In the genomic region with DNA sequence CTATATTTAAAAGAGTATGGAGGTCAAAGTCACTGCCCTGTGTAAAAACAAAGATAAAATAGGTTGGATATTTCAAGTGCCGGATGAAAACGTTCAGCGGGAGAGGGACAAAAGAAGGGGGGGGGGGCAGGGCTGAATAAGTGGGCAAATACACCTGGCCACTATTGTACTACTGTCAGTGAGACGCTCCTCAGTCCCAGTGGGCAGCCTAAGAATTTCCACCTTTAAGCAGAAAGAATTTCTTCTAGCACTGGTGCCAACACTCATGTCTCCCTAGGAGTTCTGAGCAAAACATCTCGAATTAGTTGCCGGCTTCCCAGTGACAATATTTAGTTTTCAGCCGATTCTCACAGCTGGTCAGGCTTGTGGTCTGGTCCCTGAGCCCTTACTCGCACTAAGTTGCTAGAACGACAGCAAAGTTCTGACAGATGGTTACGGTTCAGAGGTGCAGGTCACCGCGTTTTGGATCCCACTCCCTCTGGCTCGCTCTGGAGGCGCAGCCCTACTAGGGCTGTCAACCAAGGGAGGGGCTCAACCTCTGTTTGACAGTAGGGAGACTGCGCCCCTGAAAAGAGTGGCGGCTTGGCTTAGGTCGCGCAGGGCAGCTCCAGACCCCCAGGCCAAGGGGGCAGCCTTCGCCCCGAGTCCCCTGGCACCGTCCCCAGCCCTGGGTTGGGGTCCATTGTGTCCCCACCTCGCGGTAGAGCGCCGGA, we compare ENCODE assay signal across 7 mouse cellular contexts. TPM values are rescaled to one million over a fixed set of nuclear protein-coding genes. Genes with fewer than 3 reads are reported as not detected.
DNase-seq lines count a peak whose midpoint lies in the region; ATAC-seq lines count a peak whose summit lies in the region.

No protein-coding gene starts in this region.

- DNase-seq in retina, postnatal 1 day: peak; percentile 0
- no peak for DNase-seq in retina, embryonic 14.5 days (ENCODE audit: low spot score)
- peak; percentile 25 for DNase-seq in embryonic facial prominence, embryonic 11.5 days (ENCODE audit: low spot score)
- DNase-seq in intestine, embryonic 14.5 days (ENCODE audit: low spot score): no peak
- no peak for DNase-seq in gastrocnemius, postnatal 25 days
- no peak for DNase-seq in frontal cortex, postnatal 10 days (ENCODE audit: low spot score in 2 of 2)

- H3K36me3 ChIP-seq in embryonic facial prominence, embryonic 11.5 days (replicated peaks; ENCODE audit: control insufficient read depth, insufficient read depth, low read depth, low read length): no peaks in the 10 kb centered on the region
- peaks cover 25% of the 10 kb centered on the region for H3K36me3 ChIP-seq in intestine, embryonic 14.5 days (ENCODE audit: control insufficient read depth, insufficient read depth, low read length)
- peaks cover 9% of the 10 kb centered on the region; the same call in 1 of the 2 replicates for H3K36me3 ChIP-seq in midbrain, embryonic 16.5 days (ENCODE audit: control insufficient read depth, insufficient read depth, low read length)

- peak overlapping the region; percentile 89 for H3K4me3 ChIP-seq in embryonic facial prominence, embryonic 11.5 days (ENCODE audit: low read depth, low read length)
- peak overlapping the region; percentile 83 for H3K4me3 ChIP-seq in intestine, embryonic 14.5 days (ENCODE audit: low read depth, low read length)
- peak overlapping the region; percentile 68 for H3K4me3 ChIP-seq in midbrain, embryonic 16.5 days (ENCODE audit: low read depth, low read length)

- no peaks in the 10 kb centered on the region for H3K9me3 ChIP-seq in embryonic facial prominence, embryonic 11.5 days (replicated peaks; ENCODE audit: control insufficient read depth, low read length)
- no peaks in the 10 kb centered on the region for H3K9me3 ChIP-seq in intestine, embryonic 14.5 days (ENCODE audit: control insufficient read depth, low read length)
- no peaks in the 10 kb centered on the region for H3K9me3 ChIP-seq in midbrain, embryonic 16.5 days (replicated peaks; ENCODE audit: control insufficient read depth, low read length, poor library complexity, severe bottlenecking)

- no peaks in the 10 kb centered on the region for H3K4me1 ChIP-seq in embryonic facial prominence, embryonic 11.5 days (ENCODE audit: control insufficient read depth, insufficient read depth, low read length)
- H3K4me1 ChIP-seq in intestine, embryonic 14.5 days (replicated peaks; ENCODE audit: control insufficient read depth, insufficient read depth, low read length): no peaks in the 10 kb centered on the region; the same call in 1 of the 2 replicates
- H3K4me1 ChIP-seq in midbrain, embryonic 16.5 days (ENCODE audit: control insufficient read depth, insufficient read depth, low read length): peaks cover 9% of the 10 kb centered on the region

- ATAC-seq in embryonic facial prominence, embryonic 11.5 days (replicated peaks; ENCODE audit: insufficient number of reproducible peaks, low FRiP score, low TSS enrichment, low read depth): peak; percentile 85
- ATAC-seq in intestine, embryonic 14.5 days (replicated peaks; ENCODE audit: low FRiP score, low TSS enrichment, low read depth): peak; percentile 82
- ATAC-seq in midbrain, embryonic 16.5 days: peak; percentile 55

- peak overlapping the region; percentile 72 for H3K4me2 ChIP-seq in embryonic facial prominence, embryonic 11.5 days (ENCODE audit: low read depth, low read length)
- peak overlapping the region; percentile 77 for H3K4me2 ChIP-seq in intestine, embryonic 14.5 days (ENCODE audit: low read length)
- peak overlapping the region; percentile 88 for H3K4me2 ChIP-seq in midbrain, embryonic 16.5 days (ENCODE audit: low read length)

- peak overlapping the region; percentile 88 for H3K9ac ChIP-seq in embryonic facial prominence, embryonic 11.5 days (replicated peaks; ENCODE audit: low read length)
- H3K9ac ChIP-seq in intestine, embryonic 14.5 days (ENCODE audit: low read length): peak overlapping the region; percentile 90
- peak overlapping the region; percentile 95 for H3K9ac ChIP-seq in midbrain, embryonic 16.5 days (ENCODE audit: low read depth, low read length)

- WGBS in embryonic facial prominence, embryonic 11.5 days: 7% methylated on average over 25 of the region's 25 CpGs
- 5% methylated on average over 25 of the region's 25 CpGs for WGBS in intestine, embryonic 14.5 days
- 4% methylated on average over 25 of the region's 25 CpGs for WGBS in midbrain, embryonic 16.5 days

- H3K27ac ChIP-seq in embryonic facial prominence, embryonic 11.5 days (replicated peaks; ENCODE audit: low read depth, low read length): peak overlapping the region; percentile 81
- H3K27ac ChIP-seq in intestine, embryonic 14.5 days (ENCODE audit: low read depth): peak overlapping the region; percentile 84
- H3K27ac ChIP-seq in midbrain, embryonic 16.5 days (ENCODE audit: low read length): peak overlapping the region; percentile 82

- no peaks in the 10 kb centered on the region for H3K27me3 ChIP-seq in embryonic facial prominence, embryonic 11.5 days (ENCODE audit: control insufficient read depth, insufficient read depth, low read length)
- H3K27me3 ChIP-seq in intestine, embryonic 14.5 days (replicated peaks; ENCODE audit: control insufficient read depth, insufficient read depth, low read length): no peaks in the 10 kb centered on the region
- no peaks in the 10 kb centered on the region for H3K27me3 ChIP-seq in midbrain, embryonic 16.5 days (ENCODE audit: control insufficient read depth, insufficient read depth, low read depth, low read length)

RNA-seq across cellular contexts. Expression of gene Golga1, which starts 0.5 kb away (rescaled TPM):
- 28.6 and 33.4 TPM in 2 replicates for polyA plus RNA-seq in embryonic facial prominence, embryonic 11.5 days (2014; fragmentation: Nextera tagmentation; extraction: Ambion mirVana)
- 28.8 and 30.4 TPM in 2 replicates for polyA plus RNA-seq in intestine, embryonic 14.5 days (2014; fragmentation: Nextera tagmentation; extraction: Ambion mirVana)
- 34.9 and 37.5 TPM in 2 replicates for polyA plus RNA-seq in midbrain, embryonic 16.5 days (2015; fragmentation: Nextera tagmentation; extraction: Ambion mirVana)
- 10 to 100 TPM in 1 of 2 experiments, 1 to 10 TPM in 1; 9.1 to 11.0 TPM for total RNA-seq in gastrocnemius, postnatal 25 days (2021)

RNA-seq across cellular contexts. Expression of gene Rpl35, which starts 59.4 kb away (rescaled TPM):
- polyA plus RNA-seq in embryonic facial prominence, embryonic 11.5 days (2014; fragmentation: Nextera tagmentation; extraction: Ambion mirVana): 1,128 and 1,148 TPM in 2 replicates
- 1,154 and 1,176 TPM in 2 replicates for polyA plus RNA-seq in intestine, embryonic 14.5 days (2014; fragmentation: Nextera tagmentation; extraction: Ambion mirVana)
- polyA plus RNA-seq in midbrain, embryonic 16.5 days (2015; fragmentation: Nextera tagmentation; extraction: Ambion mirVana): 563 and 566 TPM in 2 replicates
- total RNA-seq in gastrocnemius, postnatal 25 days (2021): 100 to 1,000 TPM; 239 to 257 TPM

RNA-seq across cellular contexts. Expression of gene Arpc5l, which starts 59.7 kb away (rescaled TPM):
- polyA plus RNA-seq in embryonic facial prominence, embryonic 11.5 days (2014; fragmentation: Nextera tagmentation; extraction: Ambion mirVana): 140 TPM in 2 replicates
- 117 and 124 TPM in 2 replicates for polyA plus RNA-seq in intestine, embryonic 14.5 days (2014; fragmentation: Nextera tagmentation; extraction: Ambion mirVana)
- 137 and 141 TPM in 2 replicates for polyA plus RNA-seq in midbrain, embryonic 16.5 days (2015; fragmentation: Nextera tagmentation; extraction: Ambion mirVana)
- total RNA-seq in gastrocnemius, postnatal 25 days (2021): 10 to 100 TPM; 91.4 to 91.7 TPM

Comparison
In these comparisons a context has a peak if more than half of its experiments do, and no peak if none do; other contexts are left out.
1. DNase-seq: peak in retina, postnatal 1 day (single experiment) and embryonic facial prominence, embryonic 11.5 days (single experiment); none in retina, embryonic 14.5 days (single experiment), intestine, embryonic 14.5 days (single experiment), gastrocnemius, postnatal 25 days (single experiment) and frontal cortex, postnatal 10 days (0 of 2).
2. Peak in every context shown above with its lines, with median percentiles within 50 percentile points of each other: ATAC-seq, H3K27ac ChIP-seq, H3K4me2 ChIP-seq, H3K4me3 ChIP-seq and H3K9ac ChIP-seq.